Mouse (Mus musculus) ES-Bruce4 (cell line): ENCODE measurements around the gene Klhl33.
"Not testable (repeated sequence)": the region's sequence is repeated elsewhere in the genome, so short reads cannot be mapped to it uniquely, and the experiment has no call there.

Experiments
- CTCF ChIP-seq: IDR thresholded peaks from one replicate; pipeline ENCODE4 v1.8.1; 2011; ENCODE audit warnings: low read depth, low read length
- EP300 ChIP-seq: IDR thresholded peaks from 2 replicates; pipeline ENCODE4 v1.6.1; 2011; ENCODE audit warnings: low read depth, low read length; ENCODE audit not compliant: insufficient read depth
- POLR2A ChIP-seq: IDR thresholded peaks from one replicate; pipeline ENCODE4 v1.8.1; 2011; ENCODE audit warnings: low read length; ENCODE audit not compliant: insufficient read depth

DNA sequence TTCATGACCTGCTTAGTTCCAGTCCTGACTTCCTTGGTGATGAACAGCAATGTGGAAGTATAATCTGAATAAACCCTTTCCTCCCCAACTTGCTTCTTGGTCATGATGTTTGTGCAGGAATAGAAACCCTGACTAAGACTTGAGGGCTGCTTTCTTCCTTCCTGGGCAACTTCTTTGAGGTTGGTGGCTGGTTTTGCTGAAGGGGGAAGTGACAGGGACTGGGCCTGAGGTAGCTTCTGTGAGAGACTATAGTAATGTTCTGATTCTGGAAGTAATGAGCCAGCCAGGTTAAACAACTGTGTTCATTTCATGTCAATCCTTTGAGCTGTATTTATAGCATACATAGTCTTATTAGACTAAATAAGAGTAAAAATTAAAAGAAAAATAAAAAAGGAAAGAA, 32.3 kb downstream of the Klhl33 start:
- TF ChIP-seq CTCF, POLR2A, EP300: not testable (repeated sequence)
